Mouse (Mus musculus): ENCODE data around the gene Rab36.

DNA sequence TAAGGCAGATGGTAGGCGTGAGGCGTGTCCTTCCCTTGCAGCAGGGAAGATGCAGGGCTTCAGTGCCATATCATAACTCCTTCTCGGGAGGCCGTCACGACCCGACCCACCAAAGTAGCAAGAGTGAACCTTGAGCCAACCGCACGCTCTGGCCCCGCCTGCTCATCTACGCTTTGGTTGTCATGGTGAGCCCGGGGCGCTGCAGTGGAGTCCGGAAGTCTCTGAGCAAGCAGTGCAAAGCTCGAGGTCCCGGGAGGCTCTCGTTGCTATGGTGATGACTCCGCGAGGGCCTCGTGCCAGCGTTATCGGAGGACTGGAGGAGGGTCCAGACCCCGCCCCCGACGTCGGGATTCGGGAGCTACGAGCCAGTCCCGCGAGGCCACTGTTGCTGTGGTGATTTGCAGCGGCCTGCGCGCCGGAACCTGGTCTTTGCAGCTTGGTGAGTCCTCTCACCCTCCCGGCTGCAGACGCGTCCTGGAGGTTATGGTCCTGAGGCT, at the start of gene Rab36:
- TF ChIP-seq CTCF (IDR thresholded peaks at IDR 0.05; ENCODE audit: low read depth, low read length) (no peak), POLR2A (IDR thresholded peaks at IDR 0.05; ENCODE audit: borderline replicate concordance, low read depth, low read length) (no peak)

All from bone marrow macrophage, adult 2 months (primary cell).